Mouse (Mus musculus) kidney, postnatal 4 days (tissue): Measurements from ENCODE around the gene Ubqln4.
A peak's percentile ranks its signal among the peaks of the same experiment; 100 is the strongest.

Experiments
- DNase-seq, 2 experiments: peaks; one replicate each; pipeline ENCODE4 v3.0.0; 2021; ENCODE audit warnings: mixed read lengths in 2 of 2

Gene Ubqln4

DNA sequence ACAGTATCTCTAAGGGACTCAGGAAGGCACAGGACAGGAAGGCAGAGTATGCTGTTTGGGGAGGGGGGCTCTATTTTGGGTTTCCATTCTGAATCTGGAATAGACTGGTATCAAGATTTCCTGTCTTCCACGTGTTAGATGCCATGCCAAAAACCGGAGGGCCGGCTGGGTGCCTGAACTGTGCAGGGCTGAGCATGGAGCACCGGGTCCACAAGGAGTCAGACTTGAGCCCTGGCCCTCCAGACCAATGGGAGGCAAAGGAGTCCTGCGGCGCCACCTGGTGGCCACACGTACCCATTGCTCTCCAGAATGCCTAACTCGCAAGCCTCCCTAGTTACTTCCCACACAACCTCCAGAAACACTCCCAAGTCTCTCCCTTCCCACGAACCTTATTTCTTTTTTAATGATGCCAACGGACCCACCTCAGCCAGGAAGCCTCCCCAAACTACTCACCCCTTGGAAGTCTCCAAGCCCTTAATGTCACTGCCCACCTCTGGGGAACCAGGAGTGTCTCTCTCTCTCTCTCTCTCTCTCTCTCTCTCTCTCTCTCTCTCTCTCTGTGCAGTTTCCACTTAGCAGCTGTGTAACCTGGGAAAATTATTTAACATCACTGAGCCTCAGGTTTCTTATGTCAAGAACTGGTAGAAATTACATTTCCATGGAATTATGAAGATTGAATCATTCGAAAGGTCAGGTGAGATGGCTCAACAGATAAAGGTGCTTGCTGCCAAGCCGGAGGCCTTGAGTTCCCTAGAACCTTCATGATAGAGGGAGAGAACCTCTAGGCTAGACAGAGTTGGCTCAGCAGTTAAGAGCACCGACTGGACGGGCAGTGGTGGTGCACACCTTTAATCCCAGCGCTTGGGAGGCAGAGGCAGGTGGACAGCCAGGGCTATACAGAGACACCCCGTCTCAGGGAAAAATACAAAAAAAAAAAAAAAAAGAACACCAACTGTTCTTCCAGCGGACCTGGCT is 27.1 kb upstream of the Ubqln4 start:
- DNase-seq, result peak; percentile 91 to 93

DNA sequence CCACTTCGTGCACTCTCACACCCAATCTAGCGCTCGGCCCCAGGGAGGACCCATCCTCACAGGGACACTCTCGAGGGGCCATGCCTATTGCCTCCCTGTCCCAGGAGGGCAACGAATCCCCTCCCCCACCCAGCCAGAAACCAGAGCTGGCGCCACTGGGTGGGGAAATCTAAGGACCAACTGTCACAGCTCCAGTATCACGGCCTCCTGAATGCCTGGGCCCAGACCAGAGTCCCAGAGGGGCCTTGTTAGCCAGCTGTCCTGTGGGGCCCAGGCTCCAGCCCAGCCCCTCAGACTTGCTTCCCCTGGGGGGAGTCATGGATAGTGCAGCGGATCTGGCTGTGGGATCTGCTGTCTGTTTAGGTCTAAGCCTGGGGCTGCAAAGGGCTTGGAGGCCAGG is 26.0 kb upstream of the Ubqln4 start:
- DNase-seq, result no peak

DNA sequence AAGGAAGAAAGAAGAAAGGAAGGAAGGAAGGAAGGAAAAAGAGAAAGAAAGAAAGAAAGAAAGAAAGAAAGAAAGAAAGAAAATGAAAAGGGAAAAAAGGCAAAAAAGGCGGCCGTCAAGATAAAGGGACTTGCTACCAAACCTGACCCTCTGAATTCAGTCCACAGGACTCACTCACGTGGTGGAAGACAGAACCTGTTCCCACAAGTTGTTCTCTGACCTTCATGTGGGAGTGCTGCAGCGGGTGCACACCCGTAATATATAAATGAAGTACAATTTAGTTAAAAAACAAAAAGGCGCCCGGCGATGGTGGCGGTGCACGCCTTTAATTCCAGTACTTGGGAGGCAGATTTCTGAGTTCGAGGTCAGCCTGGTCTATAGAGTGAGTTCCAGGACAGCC is 24.9 kb upstream of the Ubqln4 start:
- DNase-seq, result no peak

DNA sequence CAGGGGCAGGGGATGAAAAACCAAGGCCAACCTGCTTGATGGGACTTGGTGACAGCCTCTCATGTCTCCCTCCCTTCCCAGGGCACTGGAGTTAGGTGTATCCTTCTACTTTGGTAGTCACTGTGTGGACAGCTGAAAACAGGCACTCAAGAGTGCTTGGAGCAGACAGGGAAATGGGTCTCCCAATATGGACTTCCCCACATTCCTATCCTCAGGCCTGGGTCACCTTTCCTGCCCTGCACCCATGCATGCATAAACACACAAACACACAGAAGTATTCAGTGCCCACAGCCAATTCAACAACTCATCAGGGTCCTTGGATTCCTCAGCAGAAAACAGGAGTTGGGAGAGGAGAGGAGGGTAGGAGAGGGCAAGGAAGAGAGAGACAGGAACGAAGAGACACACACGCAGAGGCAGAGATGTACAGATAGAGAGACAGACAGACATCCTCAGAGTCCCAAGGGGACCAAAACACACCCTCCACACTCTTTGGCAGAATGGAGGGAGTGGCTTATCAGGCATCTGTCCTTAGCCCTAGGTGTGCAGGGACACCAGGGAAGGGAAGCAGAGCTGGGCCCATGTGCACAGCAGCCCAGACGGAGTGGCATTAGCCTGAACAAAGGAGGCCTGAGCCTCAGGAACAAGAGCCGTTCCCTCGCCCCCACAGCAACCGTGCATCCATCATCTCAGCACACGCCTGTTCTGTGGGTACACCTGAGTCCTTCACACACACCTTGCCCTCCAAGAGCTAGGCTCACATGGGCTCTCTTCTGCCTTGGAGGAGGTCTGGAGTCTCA is 24.2 kb upstream of the Ubqln4 start:
- no peak for DNase-seq

DNA sequence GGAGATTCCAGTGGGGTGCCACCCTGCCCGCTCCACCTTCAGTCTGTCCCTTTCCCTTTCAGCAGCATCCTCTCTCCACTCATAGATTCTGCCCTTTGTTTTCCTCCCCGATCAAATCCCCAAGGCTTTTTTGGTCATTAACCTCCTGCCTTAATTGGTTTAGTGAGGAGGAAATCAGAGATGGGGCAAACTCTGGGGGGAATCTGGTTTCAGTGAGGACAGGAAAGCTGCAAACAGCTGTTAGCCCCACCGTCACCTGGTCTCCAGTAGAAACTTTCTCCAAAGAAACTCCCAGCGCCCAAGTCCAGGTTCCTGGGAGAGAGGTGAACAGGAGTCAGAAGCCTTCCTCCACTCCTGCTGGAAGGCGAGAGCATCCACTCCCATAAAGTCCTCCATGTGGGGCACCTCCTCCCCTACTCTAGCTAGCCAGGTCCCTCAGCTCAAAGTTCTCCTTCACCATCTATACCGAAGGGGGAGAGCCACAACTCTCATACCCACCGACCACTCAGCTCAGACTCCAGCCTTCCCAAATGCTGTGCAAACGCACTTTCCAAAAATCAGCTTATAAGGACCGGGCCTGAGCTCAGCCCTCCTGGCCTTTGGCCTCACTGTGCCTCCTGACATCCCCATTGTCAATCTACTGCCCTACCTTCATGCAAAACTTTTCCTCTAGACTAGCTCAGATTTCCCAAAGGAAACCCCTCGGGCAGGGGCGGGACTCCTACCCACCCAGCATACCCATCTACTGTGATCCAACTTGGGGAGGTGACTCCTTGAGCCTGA is 23.3 kb upstream of the Ubqln4 start:
- DNase-seq, result no peak

DNA sequence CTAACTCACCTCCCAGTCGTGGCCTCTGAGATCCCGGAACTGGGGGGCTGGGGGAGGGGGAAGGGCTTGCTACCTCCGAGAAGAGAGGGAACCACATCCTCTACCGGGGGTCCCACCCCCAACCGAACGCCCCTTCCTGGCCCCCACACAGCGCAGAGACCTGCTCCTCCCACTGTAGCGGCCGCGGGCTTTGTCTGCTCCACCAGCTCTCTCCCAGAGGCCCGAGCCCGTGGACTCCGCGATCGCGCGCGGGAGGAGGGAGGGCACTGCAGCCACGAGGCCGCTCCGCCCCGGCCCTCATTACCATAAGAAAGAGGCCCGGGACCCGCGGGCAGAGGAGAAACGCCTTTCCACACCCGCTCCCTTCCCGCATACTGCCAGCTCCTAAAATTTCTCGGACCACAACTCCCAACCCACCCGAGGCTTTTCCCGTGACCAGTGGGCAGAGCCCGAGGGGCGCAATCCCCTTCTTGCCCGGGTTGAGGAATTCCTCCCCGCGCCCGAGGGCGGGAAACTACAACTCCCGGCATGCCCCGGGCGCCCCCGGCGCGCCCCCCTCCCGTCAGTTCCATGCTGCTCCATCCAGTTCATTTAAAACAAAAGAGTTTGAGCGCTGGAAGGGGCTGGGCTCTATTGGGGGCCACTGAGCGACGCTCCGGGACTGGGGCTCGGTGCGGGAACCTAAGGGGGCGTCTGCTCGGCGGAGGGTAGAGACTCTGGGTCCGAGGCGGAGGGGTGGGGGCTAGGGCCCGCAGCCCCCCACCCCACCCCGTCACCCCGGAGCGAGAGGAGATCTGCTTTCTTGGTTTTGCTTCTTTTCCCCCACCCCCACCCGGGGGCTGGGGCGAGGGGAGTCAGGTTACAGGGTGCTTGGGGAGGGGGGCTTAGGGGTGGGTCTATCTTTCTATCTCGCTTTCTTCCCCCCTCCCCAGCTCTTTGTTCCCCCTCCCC is 21.9 kb upstream of the Ubqln4 start:
- peak; percentile 92 to 95 for DNase-seq

DNA sequence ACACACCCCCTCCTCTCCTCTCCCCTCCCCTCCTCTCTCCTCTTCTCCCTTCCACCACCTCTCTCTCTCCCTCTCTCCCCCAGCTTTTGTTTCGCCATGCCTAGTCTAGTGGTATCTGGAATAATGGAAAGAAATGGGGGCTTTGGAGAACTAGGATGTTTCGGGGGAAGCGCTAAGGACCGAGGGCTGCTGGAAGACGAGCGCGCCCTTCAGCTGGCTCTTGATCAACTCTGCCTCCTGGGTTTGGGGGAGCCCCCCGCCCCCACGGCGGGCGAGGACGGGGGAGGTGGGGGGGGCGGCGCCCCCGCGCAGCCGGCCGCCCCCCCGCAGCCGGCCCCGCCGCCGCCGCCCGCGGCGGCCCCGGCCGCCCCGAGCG is 21.3 kb upstream of the Ubqln4 start, which contains the start of gene Mex3a:
Mex3a (plus strand) TSS at position 97 of the 376 bp plus-strand sequence.
- DNase-seq, result no peak

DNA sequence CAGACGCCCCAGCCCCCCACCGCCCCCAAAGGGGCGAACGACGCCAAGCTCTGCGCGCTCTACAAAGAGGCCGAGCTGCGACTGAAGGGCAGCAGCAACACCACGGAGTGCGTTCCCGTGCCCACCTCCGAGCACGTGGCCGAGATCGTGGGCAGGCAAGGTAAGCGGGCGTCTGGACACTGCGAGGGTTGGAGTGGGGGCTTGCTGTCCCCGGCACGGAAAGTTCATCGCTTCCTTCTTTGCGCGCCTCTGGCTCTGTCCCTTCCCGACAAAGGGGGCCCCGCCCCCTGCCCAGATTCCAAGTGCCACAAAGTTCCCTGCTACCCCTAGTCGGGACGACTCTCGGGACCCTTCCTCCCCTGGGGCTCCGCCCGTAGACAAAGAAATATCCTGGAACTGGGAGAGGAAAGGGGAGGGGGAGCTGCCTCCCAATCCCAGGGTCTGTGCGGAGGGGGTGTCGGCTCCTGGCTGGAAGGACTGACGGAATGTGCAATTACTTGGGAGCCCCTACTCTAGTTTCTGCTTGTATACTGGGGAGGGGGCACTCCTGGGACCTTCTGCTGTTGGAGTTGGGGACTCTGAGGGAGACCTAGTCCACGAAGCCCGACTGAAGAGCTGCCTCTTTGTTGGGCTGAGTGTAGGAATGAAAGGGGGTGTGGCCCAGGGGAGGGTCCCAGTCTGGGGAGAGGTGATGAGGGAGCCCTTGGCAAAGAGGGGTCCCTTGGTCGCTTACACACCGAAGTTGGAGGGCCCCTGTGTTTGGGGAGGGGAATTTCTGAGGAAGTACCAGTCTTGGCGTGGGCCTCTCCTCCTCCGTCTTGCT is 20.7 kb upstream of the Ubqln4 start:
- DNase-seq, result peak; percentile 70 to 74

DNA sequence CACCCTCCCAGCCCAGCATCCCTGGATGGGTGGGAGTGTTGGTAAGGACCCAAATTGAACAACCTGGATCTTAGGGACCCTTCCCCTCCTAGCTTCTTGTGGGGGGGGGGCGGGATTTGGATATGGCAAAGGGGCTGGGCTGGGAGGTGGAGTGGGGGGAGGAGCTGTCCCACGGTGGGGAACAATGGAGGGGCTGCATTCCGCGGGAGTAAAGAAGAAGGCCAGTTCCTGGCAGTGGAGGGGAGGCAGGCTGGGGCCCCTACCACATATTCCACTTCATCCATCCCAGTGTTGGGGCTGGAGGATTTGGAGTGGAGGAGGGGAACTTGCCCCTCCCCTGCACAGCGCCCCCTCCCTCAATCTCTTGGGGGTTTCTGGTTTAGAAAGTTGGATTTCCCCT is 19.9 kb upstream of the Ubqln4 start:
- no peak for DNase-seq

DNA sequence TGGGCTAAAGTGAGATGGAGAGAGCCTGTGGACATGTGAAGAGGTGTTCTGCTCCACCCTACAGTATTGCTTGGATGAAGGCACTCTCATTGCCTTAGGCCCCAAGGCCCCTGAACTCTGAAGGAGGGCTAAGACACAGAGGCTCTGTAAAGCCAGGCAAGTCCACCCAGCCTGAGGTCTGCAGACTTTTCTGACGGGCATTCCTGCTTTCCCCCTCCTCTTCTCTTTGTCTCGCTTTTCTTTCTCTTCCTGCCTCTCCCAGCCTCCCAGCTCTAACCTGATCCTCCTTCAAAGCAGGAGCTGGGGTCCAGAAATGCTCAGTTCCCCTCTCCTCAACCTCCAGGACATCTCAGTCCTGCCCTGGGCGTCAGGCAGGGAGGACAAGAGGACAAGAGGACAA is 18.6 kb upstream of the Ubqln4 start:
- DNase-seq, result no peak

DNA sequence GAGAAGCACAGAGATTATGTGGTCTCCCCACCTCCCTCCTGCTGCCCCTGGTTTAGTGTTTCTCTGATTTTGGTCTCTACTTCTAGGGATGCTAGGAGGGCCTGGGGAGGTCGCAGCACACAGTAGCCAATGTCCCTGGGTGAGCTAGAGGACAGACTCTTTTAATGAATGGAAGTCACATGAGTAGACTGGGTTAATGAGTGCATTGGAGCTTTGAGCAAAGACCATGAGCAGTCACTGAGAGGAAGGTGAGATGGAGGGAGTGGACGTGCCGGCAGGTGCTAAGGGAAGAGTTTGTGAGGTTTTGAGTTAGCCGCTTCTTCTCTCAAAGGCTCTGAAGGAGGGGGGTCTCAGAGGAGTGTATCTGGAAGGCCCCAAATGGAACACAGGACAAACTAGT is 18.0 kb upstream of the Ubqln4 start:
- no peak for DNase-seq

DNA sequence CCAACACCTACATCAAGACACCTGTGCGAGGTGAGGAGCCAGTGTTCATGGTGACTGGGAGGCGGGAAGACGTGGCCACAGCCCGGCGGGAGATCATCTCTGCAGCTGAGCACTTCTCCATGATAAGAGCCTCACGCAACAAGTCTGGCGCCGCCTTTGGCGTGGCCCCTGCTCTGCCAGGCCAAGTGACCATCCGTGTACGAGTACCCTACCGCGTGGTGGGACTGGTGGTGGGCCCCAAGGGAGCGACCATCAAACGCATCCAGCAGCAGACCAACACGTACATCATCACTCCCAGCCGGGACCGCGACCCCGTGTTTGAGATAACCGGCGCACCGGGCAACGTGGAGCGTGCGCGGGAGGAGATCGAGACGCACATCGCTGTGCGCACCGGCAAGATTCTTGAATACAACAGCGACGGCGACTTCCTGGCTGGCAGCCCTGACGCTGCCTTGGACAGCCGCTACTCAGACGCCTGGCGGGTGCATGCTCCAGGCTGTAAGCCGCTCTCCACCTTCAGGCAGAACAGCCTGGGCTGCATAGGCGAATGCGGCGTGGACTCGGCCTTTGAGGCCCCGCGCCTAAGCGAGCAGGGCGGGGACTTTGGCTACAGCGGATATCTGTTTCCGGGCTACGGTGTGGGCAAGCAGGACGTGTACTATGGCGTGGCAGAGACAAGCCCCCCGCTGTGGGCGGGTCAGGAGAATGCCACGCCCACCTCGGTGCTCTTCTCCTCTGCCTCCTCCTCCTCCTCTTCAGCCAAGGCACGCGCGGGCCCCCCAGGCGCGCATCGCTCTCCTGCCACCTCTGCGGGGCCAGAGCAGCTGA is 17.2 kb upstream of the Ubqln4 start:
- peak; percentile 74 to 84 for DNase-seq

DNA sequence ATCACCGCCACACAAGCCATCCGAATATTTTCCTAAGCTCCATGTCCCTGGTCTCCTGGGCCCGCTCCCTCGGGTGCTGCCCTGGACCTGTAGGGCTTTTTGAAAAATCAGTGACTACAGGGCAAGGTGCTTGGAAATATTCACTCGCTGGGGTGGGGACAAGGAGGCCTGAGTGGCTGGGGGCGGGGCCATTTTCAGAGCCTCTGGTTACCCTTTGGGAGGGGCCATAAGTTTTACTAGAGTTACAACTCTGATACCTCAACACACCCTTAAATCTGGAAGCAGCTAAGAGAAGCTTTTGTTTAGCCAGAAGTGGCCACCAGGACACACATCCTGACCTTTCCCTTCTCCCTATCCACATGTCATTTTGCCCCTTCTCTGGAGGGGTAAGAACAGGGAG is 16.4 kb upstream of the Ubqln4 start:
- DNase-seq, result no peak

DNA sequence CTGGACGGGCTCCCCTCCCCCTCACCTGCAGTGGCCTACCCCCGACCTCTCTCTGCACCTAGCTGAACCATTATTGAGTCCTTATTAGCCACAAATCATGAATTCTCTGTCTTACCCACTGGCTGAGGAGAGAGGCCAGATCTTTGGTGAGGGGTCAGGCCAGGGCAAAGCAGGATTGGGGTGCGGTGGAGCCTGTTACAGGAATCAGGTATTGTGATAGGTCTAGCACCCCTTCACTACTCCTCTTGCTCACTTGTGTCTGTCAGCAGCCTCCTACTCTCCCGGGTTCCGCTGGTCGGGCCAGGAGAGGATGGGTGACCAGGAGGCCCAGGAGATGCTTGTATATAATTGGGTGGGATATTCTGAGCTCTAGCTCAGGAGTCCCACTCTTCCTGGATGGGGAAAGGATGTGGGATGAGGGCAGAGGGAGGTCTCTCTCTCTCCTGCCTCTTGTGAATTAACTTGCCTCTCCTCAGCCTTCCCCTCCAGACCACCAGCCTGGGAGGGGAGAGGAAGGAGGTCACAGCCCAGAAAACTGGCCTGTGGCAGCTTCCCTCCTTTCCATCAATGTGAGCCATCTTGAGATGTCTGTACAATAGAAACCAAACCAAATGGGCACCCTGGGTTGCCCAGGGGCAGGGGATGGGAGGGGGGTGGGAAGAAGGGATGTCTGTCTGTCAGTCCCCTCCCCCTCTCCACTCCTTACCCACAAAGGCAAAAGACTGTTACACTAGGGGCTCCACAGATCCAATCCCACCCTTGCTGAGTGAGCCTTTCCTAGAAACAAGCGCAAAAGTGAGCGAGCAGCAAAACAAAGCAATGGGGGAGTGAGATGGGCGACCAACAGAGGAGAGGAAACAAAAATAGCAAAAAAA is 15.1 kb upstream of the Ubqln4 start:
- no peak for DNase-seq

DNA sequence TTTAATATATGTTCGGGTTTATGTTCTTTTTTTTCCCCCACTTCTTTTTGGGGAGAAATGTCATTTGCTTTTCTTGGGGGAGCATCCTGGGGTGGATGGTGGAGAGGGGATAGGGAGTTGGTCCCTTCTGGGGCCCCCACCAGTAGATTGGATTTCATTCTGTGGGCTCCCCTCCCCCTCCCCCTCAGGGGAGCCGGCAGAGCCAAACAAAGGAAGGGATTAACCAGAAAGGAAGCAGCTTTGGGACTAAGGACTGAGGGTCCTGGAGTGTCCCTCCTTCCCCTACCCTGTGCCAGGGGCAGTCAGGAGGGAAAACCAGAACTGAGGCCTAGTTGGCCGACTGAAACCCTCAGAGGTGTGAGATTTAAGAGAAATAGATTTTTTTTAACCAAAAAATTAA is 14.2 kb upstream of the Ubqln4 start:
- DNase-seq, result no peak

DNA sequence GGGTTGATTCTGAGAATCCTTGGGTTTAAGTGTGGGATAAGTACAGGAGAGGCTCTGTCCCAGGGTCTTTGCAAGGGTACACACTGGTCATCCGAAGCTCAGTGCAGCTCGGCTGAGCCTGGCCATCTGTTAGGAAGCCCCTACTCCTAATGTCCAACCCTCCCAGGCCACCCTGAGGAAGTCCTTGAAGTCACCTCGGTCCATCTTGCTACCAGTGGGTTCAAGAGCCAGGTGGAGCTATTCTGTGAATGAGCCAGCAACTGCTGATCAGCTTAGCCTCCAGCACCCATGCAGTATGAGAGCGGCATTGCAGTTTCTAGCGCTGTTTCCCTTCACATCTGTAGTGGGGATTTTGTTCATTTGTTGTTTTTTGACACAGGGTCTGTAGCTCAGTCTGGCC is 13.5 kb upstream of the Ubqln4 start:
- DNase-seq, result no peak

DNA sequence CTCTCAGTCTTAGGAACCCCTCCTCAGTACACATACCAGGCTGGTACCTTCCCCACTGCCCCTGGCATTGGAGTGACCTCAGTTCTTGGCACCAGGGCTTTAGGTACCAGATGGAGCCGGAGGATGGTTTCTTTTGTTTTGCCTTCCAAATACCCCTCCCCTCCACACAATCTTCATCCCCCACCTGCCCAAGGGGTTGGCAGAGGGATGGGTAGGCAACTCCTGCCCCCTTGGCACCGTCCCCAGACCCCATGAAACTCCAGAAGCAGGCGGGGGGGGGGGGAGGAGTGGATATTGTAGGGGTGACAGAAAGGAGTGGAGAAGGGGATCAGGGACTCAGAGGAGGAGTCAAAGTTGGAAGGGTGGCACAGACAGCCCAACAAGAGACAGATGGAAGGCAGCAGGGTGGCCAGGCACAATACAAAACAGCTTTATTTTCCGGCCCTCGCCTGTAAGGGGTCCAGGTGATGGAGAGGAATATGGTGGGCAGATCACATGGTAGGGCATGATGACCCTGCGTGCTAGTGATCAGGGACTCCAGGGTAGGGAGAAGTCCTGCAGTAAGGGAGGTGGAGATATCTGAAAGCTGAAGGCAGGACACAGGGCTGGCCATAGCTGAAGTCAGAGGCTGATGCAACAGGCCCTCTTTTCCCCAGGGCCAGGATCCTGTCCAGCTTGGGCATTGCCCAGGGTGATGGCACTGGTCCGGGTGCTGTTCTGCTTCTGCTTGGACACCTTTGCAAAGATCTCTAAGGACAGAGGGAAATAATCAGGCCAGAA is 11.7 kb upstream of the Ubqln4 start:
- DNase-seq, result no peak

DNA sequence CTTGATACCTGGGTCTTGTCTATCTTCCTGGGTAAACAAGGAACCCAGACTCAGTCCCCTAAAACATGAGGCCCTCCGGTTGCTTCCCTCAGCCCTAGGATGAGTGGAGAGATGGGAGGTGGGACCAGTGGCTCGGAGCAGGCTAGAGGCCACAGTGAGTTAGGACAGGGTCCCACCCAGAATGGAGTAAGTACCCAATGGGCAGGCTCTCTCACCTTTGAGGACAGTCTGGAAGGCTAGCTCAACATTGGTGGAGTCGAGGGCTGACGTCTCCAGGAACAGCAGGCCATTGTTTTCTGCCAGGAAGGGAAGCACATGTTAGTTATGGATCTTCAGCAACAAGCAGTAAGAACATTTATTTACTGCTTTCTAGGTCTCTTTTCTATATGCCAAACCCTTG is 11.1 kb upstream of the Ubqln4 start:
- DNase-seq, result no peak
